Mouse (Mus musculus) ES-E14 (cell line): Measurements from ENCODE around the gene Dpf2.

Experiments used
- MAFK ChIP-seq: IDR thresholded peaks from 2 replicates; pipeline ENCODE4 v1.6.1; 2014; ENCODE audit warnings: mild to moderate bottlenecking, low read depth, low read length, inconsistent platforms; ENCODE audit not compliant: insufficient read depth
- ZC3H11A ChIP-seq: IDR thresholded peaks from 2 replicates; pipeline ENCODE4 v1.6.1; 2012; ENCODE audit warnings: low read depth, mild to moderate bottlenecking, inconsistent platforms, low read length, borderline replicate concordance

DNA sequence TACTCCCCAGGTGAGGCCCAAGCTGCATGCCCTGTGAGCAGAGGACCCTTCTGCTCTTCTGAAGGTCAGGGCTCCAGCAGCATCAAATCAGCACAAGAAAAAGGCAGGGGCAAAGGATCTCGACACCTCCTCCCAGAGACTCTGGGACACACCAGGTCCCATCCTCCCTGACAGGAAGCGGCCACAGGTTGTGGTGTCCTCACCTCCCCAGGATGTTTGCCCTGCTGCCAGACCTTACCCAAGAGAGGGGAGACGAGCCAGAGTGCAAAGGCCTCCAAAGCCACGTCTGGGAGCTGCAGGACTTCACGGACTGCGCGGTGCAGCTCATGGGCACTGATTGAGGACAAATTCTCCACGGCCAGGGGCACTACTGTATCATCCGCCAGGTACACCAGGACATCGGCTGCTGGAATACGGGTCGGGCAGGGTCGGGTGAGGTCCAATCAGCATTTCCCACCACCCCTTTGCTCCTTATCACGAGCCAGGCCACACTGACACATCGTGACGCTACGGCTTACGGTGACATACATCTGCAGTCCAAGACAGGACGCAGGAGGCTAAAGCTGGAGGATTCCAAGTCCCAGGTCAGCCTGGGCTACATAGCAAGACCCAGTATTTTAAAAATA is 39.8 kb downstream of the Dpf2 start:
- no peak for TF ChIP-seq MAFK
- no peak for TF ChIP-seq ZC3H11A
